Mouse (Mus musculus) small intestine, adult 2 months (tissue): ENCODE results near the gene Ptpn5.

ENCODE experiments used
- CTCF ChIP-seq: fragments of 200-500 bp; IDR thresholded peaks from 2 replicates; pipeline ENCODE4 v1.5.1; 2012; ENCODE audit warnings: low read depth, mild to moderate bottlenecking, control low read depth, inconsistent platforms, low read length, moderate library complexity, mixed read lengths; ENCODE audit not compliant: insufficient replicate concordance, insufficient read length; ENCODE audit errors: extremely low read depth
- POLR2A ChIP-seq: fragments of 200-500 bp; IDR thresholded peaks from 2 replicates; pipeline ENCODE4 v1.6.1; 2012; ENCODE audit warnings: low read depth, mild to moderate bottlenecking, control low read depth, inconsistent platforms, low read length, moderate library complexity

DNA sequence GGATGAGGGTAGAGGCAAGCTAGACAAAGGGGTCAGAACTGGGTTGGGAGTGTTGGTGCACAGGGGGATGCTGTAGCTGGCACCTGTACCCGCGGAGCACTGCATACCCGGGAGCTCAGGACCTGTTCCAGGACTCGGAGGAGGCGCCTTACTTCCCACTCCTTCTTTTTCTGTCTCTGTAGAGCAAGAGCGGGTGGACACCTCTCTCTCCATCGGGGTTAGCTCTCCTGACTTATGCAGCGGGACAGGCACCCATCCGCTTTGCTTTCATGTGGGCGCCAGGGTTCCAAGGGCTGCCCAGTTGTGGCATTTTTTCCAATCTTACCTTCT is 588 bp downstream of the Ptpn5 start:
- TF ChIP-seq CTCF (no peak), POLR2A (no peak)
